Mouse (Mus musculus): ENCODE data around the gene Unkl.

DNA sequence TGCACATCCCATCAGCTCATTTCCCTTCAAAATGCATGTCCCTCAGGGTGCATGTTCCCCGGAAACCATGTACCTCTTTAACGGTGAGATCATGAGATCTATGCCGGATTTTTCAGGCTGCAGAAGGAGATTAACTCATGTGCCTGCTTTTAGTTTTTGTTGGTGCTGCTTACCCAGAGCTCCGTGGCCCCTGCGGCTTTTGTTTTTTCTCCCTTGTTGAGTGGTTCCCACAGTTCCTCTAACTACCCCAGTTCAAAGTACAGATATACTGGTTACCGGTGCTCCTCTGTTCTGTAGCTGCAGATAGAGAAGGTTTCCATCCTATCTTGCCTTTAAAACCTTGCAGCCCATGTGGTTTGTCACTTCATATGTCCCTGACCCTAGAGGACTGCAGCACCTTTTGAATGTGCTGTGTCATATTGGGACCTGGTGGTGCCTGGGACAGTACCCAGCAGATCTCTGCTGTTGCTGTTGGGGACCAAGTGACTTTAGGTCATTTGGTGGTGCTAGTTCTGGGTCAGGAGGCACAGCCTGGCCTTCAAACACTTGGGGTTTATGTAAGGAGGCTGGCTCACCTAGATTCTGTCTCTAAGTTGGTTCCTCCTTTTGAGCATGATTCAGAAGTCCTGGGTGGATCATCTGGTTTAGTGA lies 34.9 kb downstream of the Unkl start:
- TF ChIP-seq CTCF (IDR thresholded peaks at IDR 0.05) (no peak), EP300 (IDR thresholded peaks at IDR 0.05; ENCODE audit: insufficient read depth, low read depth, low read length) (no peak)

Data from heart, adult 2 months (tissue).